In the genomic region with DNA sequence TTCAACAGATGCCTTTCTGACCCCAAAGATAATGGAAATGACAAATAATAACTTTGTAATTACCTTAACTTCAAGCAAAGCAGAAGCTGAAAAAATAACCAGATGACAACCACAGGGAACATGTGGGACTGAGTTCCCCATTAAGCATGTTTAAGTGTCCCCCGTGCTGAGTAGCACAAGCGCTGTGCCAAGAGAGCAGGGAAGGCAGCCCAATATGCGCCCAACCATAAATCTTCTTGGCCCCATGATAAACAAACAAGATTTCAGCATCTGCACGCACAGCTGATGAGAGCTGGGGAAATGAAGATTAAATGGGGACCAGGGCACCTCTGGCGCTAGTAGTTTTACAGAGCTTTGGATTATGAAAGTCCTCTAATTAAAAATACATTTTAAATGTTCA, we compare ENCODE assay signal across 20 mouse cellular contexts.
"Had no signal": no experiment of that assay in that cellular context is flagged by ENCODE, and none has a peak within 500 bp of the region (broad histone marks: within the 10 kb centered on the region; RNA-seq: fewer than 3 reads in every experiment).

No protein-coding gene starts in this region.

- H3K9ac ChIP-seq: limb, embryonic 12.5 days; limb, embryonic 15.5 days; liver, embryonic 14.5 days; liver, postnatal 0 days; lung, embryonic 15.5 days; midbrain, embryonic 13.5 days; stomach, embryonic 15.5 days had no signal

- DNase-seq: kidney, adult 2 months; kidney, postnatal 25 days; layer of hippocampus, adult 9-11 months; liver, postnatal 0 days; lung, postnatal 10 days; lung, postnatal 4 days; retina, postnatal 1 day; right cerebral cortex, postnatal 25 days; spleen, adult 18-20 months; thymus, postnatal 25 days had no signal

- ATAC-seq: liver, postnatal 0 days; midbrain, embryonic 13.5 days; midbrain, embryonic 16.5 days had no signal

- H3K36me3 ChIP-seq: limb, embryonic 12.5 days; limb, embryonic 15.5 days; lung, embryonic 15.5 days; midbrain, embryonic 13.5 days; stomach, embryonic 15.5 days had no signal

- H3K4me2 ChIP-seq: limb, embryonic 12.5 days; limb, embryonic 15.5 days; liver, embryonic 11.5 days; lung, embryonic 15.5 days; midbrain, embryonic 13.5 days; stomach, embryonic 15.5 days had no signal

- H3K9me3 ChIP-seq: limb, embryonic 12.5 days; limb, embryonic 15.5 days; lung, embryonic 15.5 days; midbrain, embryonic 13.5 days; stomach, embryonic 15.5 days had no signal

- H3K4me1 ChIP-seq: limb, embryonic 12.5 days; limb, embryonic 15.5 days; lung, embryonic 15.5 days; midbrain, embryonic 13.5 days; stomach, embryonic 15.5 days had no signal

- H3K27me3 ChIP-seq: limb, embryonic 12.5 days; limb, embryonic 15.5 days; lung, embryonic 15.5 days; midbrain, embryonic 13.5 days; stomach, embryonic 15.5 days had no signal

- H3K27ac ChIP-seq: kidney, postnatal 0 days; layer of hippocampus, adult 2 months; limb, embryonic 12.5 days; limb, embryonic 15.5 days; liver, embryonic 14.5 days; lung, embryonic 15.5 days; midbrain, embryonic 13.5 days; stomach, embryonic 15.5 days had no signal

- H3K4me3 ChIP-seq: layer of hippocampus, adult 2 months; limb, embryonic 12.5 days; limb, embryonic 15.5 days; lung, embryonic 15.5 days; midbrain, embryonic 13.5 days; stomach, embryonic 15.5 days had no signal
